Comparison of ENCODE assay signal across 8 mouse cellular contexts in genomic region chr11:96065215-96065911, GRCm38 (mm10). TPM values are rescaled to one million over a fixed set of nuclear protein-coding genes. Genes with fewer than 3 reads are reported as not detected.
A peak's percentile ranks its signal among the peaks of the same experiment; 100 is the strongest.
DNase-seq lines count a peak whose midpoint lies in the region; ATAC-seq and TF ChIP-seq lines count a peak whose summit lies in the region.

Gene Ube2z, minus strand, starts transcription at chr11:96065388.

- H3K4me2 ChIP-seq in forebrain, embryonic 13.5 days: peak within 1 kb of the TSS; percentile 89
- H3K4me2 ChIP-seq in liver, postnatal 0 days (ENCODE audit: low read depth, low read length): peak within 1 kb of the TSS; percentile 91
- H3K4me2 ChIP-seq in neural tube, embryonic 14.5 days (ENCODE audit: low read depth, low read length): peak within 1 kb of the TSS; percentile 69

- peaks cover 47% of the 10 kb centered on the region for H3K4me1 ChIP-seq in E14TG2a.4 (replicated peaks; ENCODE audit: low read depth, low read length)
- peaks cover 27% of the 10 kb centered on the region for H3K4me1 ChIP-seq in forebrain, embryonic 13.5 days
- peaks cover 20% of the 10 kb centered on the region for H3K4me1 ChIP-seq in liver, postnatal 0 days (ENCODE audit: insufficient read depth)
- H3K4me1 ChIP-seq in neural tube, embryonic 14.5 days (ENCODE audit: control insufficient read depth, insufficient read depth, low read length): peaks cover 20% of the 10 kb centered on the region; the same call in 1 of the 2 replicates

- H3K9me3 ChIP-seq in E14TG2a.4 (ENCODE audit: low read length): no peaks in the 10 kb centered on the region
- H3K9me3 ChIP-seq in forebrain, embryonic 13.5 days (replicated peaks): no peaks in the 10 kb centered on the region
- no peaks in the 10 kb centered on the region for H3K9me3 ChIP-seq in liver, postnatal 0 days (ENCODE audit: low read length)
- no peaks in the 10 kb centered on the region for H3K9me3 ChIP-seq in neural tube, embryonic 14.5 days (ENCODE audit: control insufficient read depth, low read length)

- peaks cover 56% of the 10 kb centered on the region for H3K36me3 ChIP-seq in E14TG2a.4 (ENCODE audit: insufficient read depth, low read length)
- H3K36me3 ChIP-seq in forebrain, embryonic 13.5 days (ENCODE audit: poor library complexity, severe bottlenecking): peaks cover 23% of the 10 kb centered on the region
- peaks cover 28% of the 10 kb centered on the region for H3K36me3 ChIP-seq in liver, postnatal 0 days (replicated peaks; ENCODE audit: insufficient read depth, low read length)
- H3K36me3 ChIP-seq in neural tube, embryonic 14.5 days (ENCODE audit: control insufficient read depth, insufficient read depth, low read length): peaks cover 9% of the 10 kb centered on the region

- intact Hi-C loops in heart, postnatal 10 days (cut with DNase I): no loop called here

- no peaks in the 10 kb centered on the region for H3K27me3 ChIP-seq in E14TG2a.4 (ENCODE audit: insufficient read depth, low read length)
- no peaks in the 10 kb centered on the region for H3K27me3 ChIP-seq in forebrain, embryonic 13.5 days
- H3K27me3 ChIP-seq in liver, postnatal 0 days (ENCODE audit: insufficient read depth, low read length): no peaks in the 10 kb centered on the region
- no peaks in the 10 kb centered on the region for H3K27me3 ChIP-seq in neural tube, embryonic 14.5 days (ENCODE audit: control insufficient read depth, insufficient read depth, low read length)

- peak within 1 kb of the TSS; percentile 87 for H3K9ac ChIP-seq in forebrain, embryonic 13.5 days
- H3K9ac ChIP-seq in liver, postnatal 0 days (replicated peaks): peak within 1 kb of the TSS; percentile 98
- peak within 1 kb of the TSS; percentile 88 for H3K9ac ChIP-seq in neural tube, embryonic 14.5 days (replicated peaks; ENCODE audit: low read depth, low read length)

- DNase-seq in c-Kit-positive CD71-positive TER-119-positive erythroid progenitor cells, embryonic 14.5 days (ENCODE audit: low spot score): peak; percentile 93
- DNase-seq in heart, postnatal 10 days: peak; percentile 99
- peak; percentile 74 for DNase-seq in large intestine, adult 2 months (ENCODE audit: low read depth, low spot score)
- DNase-seq in liver, postnatal 0 days: peak; percentile 98
- peak; percentile 99 for DNase-seq in testis, postnatal 10 days (ENCODE audit: low spot score)

- peak within 1 kb of the TSS; percentile 87 for H3K4me3 ChIP-seq in E14TG2a.4 (replicated peaks; ENCODE audit: low read length)
- peak within 1 kb of the TSS; percentile 76 for H3K4me3 ChIP-seq in forebrain, embryonic 13.5 days
- peak within 1 kb of the TSS; percentile 99 for H3K4me3 ChIP-seq in liver, postnatal 0 days (ENCODE audit: low read depth, low read length)
- peak within 1 kb of the TSS; percentile 85 for H3K4me3 ChIP-seq in neural tube, embryonic 14.5 days (ENCODE audit: low read depth, low read length)

- H3K27ac ChIP-seq in forebrain, embryonic 13.5 days: peak within 1 kb of the TSS; percentile 73
- H3K27ac ChIP-seq in liver, postnatal 0 days (ENCODE audit: low read depth): peak within 1 kb of the TSS; percentile 94
- H3K27ac ChIP-seq in neural tube, embryonic 14.5 days (ENCODE audit: low read depth, low read length): peak within 1 kb of the TSS; percentile 83

- 3% methylated on average over 50 of the region's 50 CpGs for WGBS in forebrain, embryonic 13.5 days
- 5% methylated on average over 49 of the region's 50 CpGs for WGBS in large intestine, adult 2 months
- 6% methylated on average over 41 of the region's 50 CpGs for WGBS in liver, postnatal 0 days (ENCODE audit: insufficient replicate concordance)
- 4% methylated on average over 48 of the region's 50 CpGs for WGBS in neural tube, embryonic 14.5 days

- no peak for TF ChIP-seq CTCF in E14TG2a.4 (conservative IDR thresholded peaks at IDR 0.05; ENCODE audit: low read length)
- peak; percentile 23; the same call in 1 of the 2 replicates for TF ChIP-seq CTCF in liver, postnatal 0 days (IDR thresholded peaks at IDR 0.05; ENCODE audit: low read depth)

- peak; percentile 99 for ATAC-seq in forebrain, embryonic 13.5 days
- ATAC-seq in liver, postnatal 0 days: peak; percentile 99
- ATAC-seq in neural tube, embryonic 14.5 days (ENCODE audit: low read depth): peak; percentile 98

- TF ChIP-seq EP300 in liver, postnatal 0 days (IDR thresholded peaks at IDR 0.05; ENCODE audit: low read depth): no peak

RNA-seq across cellular contexts. Expression of gene Ube2z, which starts in this region (rescaled TPM):
- 25.8 and 27.7 TPM in 2 replicates for polyA plus RNA-seq in forebrain, embryonic 13.5 days (2015; fragmentation: Nextera tagmentation; extraction: Ambion mirVana)
- 10 to 100 TPM; 41.6 to 46.4 TPM for total RNA-seq in heart, postnatal 10 days (2021)
- polyA plus RNA-seq in large intestine, adult 2 months (2012; rRNA removed): 41.3 and 41.4 TPM in 2 replicates
- polyA plus RNA-seq in liver, postnatal 0 days (2015; fragmentation: Nextera tagmentation; extraction: Ambion mirVana): 11.5 and 12.3 TPM in 2 replicates
- polyA plus RNA-seq in neural tube, embryonic 14.5 days (2014; fragmentation: Nextera tagmentation; extraction: Ambion mirVana): 26.2 and 34.6 TPM in 2 replicates

Comparison
In these comparisons a context has a peak if more than half of its experiments do, and no peak if none do; other contexts are left out.
1. Peak in every context shown above with its lines: DNase-seq, ATAC-seq, H3K4me3 ChIP-seq and H3K27ac ChIP-seq.